Mouse (Mus musculus): ENCODE measurements around the gene Sema3d. TPM values are rescaled to one million over a fixed set of nuclear protein-coding genes. Genes with fewer than 3 reads are reported as not detected.

Sema3d gene
- polyA plus RNA-seq, 1 experiment = 2.2 TPM

- Histone ChIP-seq H3K36me3 (ENCODE audit: control insufficient read depth, insufficient read depth, low read length) (no peaks in the 10 kb centered on the region), H3K4me1 (ENCODE audit: control insufficient read depth, insufficient read depth, insufficient read length) (no peaks in the 10 kb centered on the region), H3K4me3 (ENCODE audit: extremely low read depth, insufficient read depth, insufficient read length) (no peak overlapping the region), H3K27ac (ENCODE audit: insufficient read depth, low read length) (no peak overlapping the region), H3K27me3 (ENCODE audit: control insufficient read depth, insufficient read depth, low read length) (no peaks in the 10 kb centered on the region)
- no peak for DNase-seq (ENCODE audit: low read depth in 1 of 2, low spot score in 2 of 2)
- TF ChIP-seq CTCF (IDR thresholded peaks at IDR 0.05; ENCODE audit: extremely low read depth, insufficient read depth, insufficient read length, insufficient replicate concordance) (no peak), POLR2A (IDR thresholded peaks at IDR 0.05; ENCODE audit: low read depth, low read length) (no peak)
- WGBS = 29% methylated on average over 1 of the region's 1 CpGs
Observed at GRCm38 (mm10) chr5:12582540-12582939, 199.4 kb downstream of the Sema3d start.

- no peak for DNase-seq (ENCODE audit: low read depth in 1 of 2, low spot score in 2 of 2)
Observed at GRCm38 (mm10) chr5:12583293-12583834, 200.2 kb downstream of the Sema3d start.

GRCm38 (mm10) chr5:12584886-12585285 lies 201.7 kb downstream of the Sema3d start:
- TF ChIP-seq POLR2A (IDR thresholded peaks at IDR 0.05; ENCODE audit: low read depth, low read length) = no peak
- TF ChIP-seq CTCF (IDR thresholded peaks at IDR 0.05; ENCODE audit: extremely low read depth, insufficient read depth, insufficient read length, insufficient replicate concordance) = no peak
- Histone ChIP-seq H3K36me3 (ENCODE audit: control insufficient read depth, insufficient read depth, low read length) (no peaks in the 10 kb centered on the region), H3K4me3 (ENCODE audit: extremely low read depth, insufficient read depth, insufficient read length) (no peak overlapping the region), H3K4me1 (ENCODE audit: control insufficient read depth, insufficient read depth, insufficient read length) (no peaks in the 10 kb centered on the region), H3K27me3 (ENCODE audit: control insufficient read depth, insufficient read depth, low read length) (no peaks in the 10 kb centered on the region), H3K27ac (ENCODE audit: insufficient read depth, low read length) (no peak overlapping the region)
- no peak for DNase-seq (ENCODE audit: low read depth in 1 of 2, low spot score in 2 of 2)
- WGBS = 90% methylated on average over 9 of the region's 9 CpGs

More at GRCm38 (mm10) chr5:12583293-12583834, 200.2 kb downstream of the Sema3d start:
- Histone ChIP-seq H3K36me3 (ENCODE audit: control insufficient read depth, insufficient read depth, low read length) (no peaks in the 10 kb centered on the region), H3K27me3 (ENCODE audit: control insufficient read depth, insufficient read depth, low read length) (no peaks in the 10 kb centered on the region), H3K4me1 (ENCODE audit: control insufficient read depth, insufficient read depth, insufficient read length) (no peaks in the 10 kb centered on the region), H3K27ac (ENCODE audit: insufficient read depth, low read length) (no peak overlapping the region), H3K4me3 (ENCODE audit: extremely low read depth, insufficient read depth, insufficient read length) (no peak overlapping the region)
- 68% methylated on average over 3 of the region's 3 CpGs for WGBS
- TF ChIP-seq POLR2A (IDR thresholded peaks at IDR 0.05; ENCODE audit: low read depth, low read length) (no peak), CTCF (IDR thresholded peaks at IDR 0.05; ENCODE audit: extremely low read depth, insufficient read depth, insufficient read length, insufficient replicate concordance) (no peak)

- no peak for DNase-seq (ENCODE audit: low read depth in 1 of 2, low spot score in 2 of 2)
- no peak overlapping the region for H3K4me3 ChIP-seq (ENCODE audit: extremely low read depth, insufficient read depth, insufficient read length)
- H3K4me1 ChIP-seq (ENCODE audit: control insufficient read depth, insufficient read depth, insufficient read length) = no peaks in the 10 kb centered on the region
- no peaks in the 10 kb centered on the region for H3K27me3 ChIP-seq (ENCODE audit: control insufficient read depth, insufficient read depth, low read length)
- no peaks in the 10 kb centered on the region for H3K36me3 ChIP-seq (ENCODE audit: control insufficient read depth, insufficient read depth, low read length)
- no peak for TF ChIP-seq CTCF (IDR thresholded peaks at IDR 0.05; ENCODE audit: extremely low read depth, insufficient read depth, insufficient read length, insufficient replicate concordance)
- TF ChIP-seq POLR2A (IDR thresholded peaks at IDR 0.05; ENCODE audit: low read depth, low read length) = no peak
- no peak overlapping the region for H3K27ac ChIP-seq (ENCODE audit: insufficient read depth, low read length)
- 70% methylated on average over 8 of the region's 8 CpGs for WGBS
Observed at GRCm38 (mm10) chr5:12634227-12634980, 251.2 kb downstream of the Sema3d start.

- no peak for DNase-seq (ENCODE audit: low read depth in 1 of 2, low spot score in 2 of 2)
- no peak overlapping the region for H3K4me3 ChIP-seq (ENCODE audit: extremely low read depth, insufficient read depth, insufficient read length)
- no peak overlapping the region for H3K27ac ChIP-seq (ENCODE audit: insufficient read depth, low read length)
- H3K36me3 ChIP-seq (ENCODE audit: control insufficient read depth, insufficient read depth, low read length) = no peaks in the 10 kb centered on the region
- 88% methylated on average over 7 of the region's 7 CpGs for WGBS
- no peak for TF ChIP-seq CTCF (IDR thresholded peaks at IDR 0.05; ENCODE audit: extremely low read depth, insufficient read depth, insufficient read length, insufficient replicate concordance)
- TF ChIP-seq POLR2A (IDR thresholded peaks at IDR 0.05; ENCODE audit: low read depth, low read length) = no peak
- H3K4me1 ChIP-seq (ENCODE audit: control insufficient read depth, insufficient read depth, insufficient read length) = no peaks in the 10 kb centered on the region
- no peaks in the 10 kb centered on the region for H3K27me3 ChIP-seq (ENCODE audit: control insufficient read depth, insufficient read depth, low read length)
Observed at GRCm38 (mm10) chr5:12637763-12638468, 254.7 kb downstream of the Sema3d start.
